Mouse (Mus musculus) heart, postnatal 0 days (tissue): Measurements from ENCODE around the gene Wdr75. TPM values are rescaled to one million over a fixed set of nuclear protein-coding genes. Genes with fewer than 3 reads are reported as not detected.

Experiments
- ATAC-seq: fragments of 200-750 bp; cut with Nextera tagmentation; 2 replicates; pipeline ENCODE4 v1.8.0; 2017; ENCODE audit warnings: low read depth, moderate number of reproducible peaks, moderate library complexity; ENCODE audit not compliant: insufficient read depth
- DNase-seq: peaks from one replicate; pipeline ENCODE4 v3.0.0-alpha.2; 2016; ENCODE audit warnings: low spot score
- H3K27ac ChIP-seq: fragments of 300-500 bp; sonication (generic); 2 replicates; pipeline ENCODE4 v1.5.1; 2014; ENCODE audit warnings: low read depth, mild to moderate bottlenecking
- H3K27me3 ChIP-seq: fragments of 300-500 bp; sonication (generic); 2 replicates; pipeline ENCODE4 v1.6.1; 2014; ENCODE audit warnings: low read length, mixed read lengths; ENCODE audit not compliant: control insufficient read depth, insufficient read depth
- H3K36me3 ChIP-seq: fragments of 300-500 bp; sonication (generic); replicated peaks from 2 replicates; pipeline ENCODE4 v1.6.1; 2014; ENCODE audit warnings: low read length, mixed read lengths; ENCODE audit not compliant: control insufficient read depth, insufficient read depth
- H3K4me1 ChIP-seq: fragments of 300-500 bp; sonication (generic); 2 replicates; pipeline ENCODE4 v1.6.1; 2014; ENCODE audit warnings: antibody characterized with exemption; ENCODE audit not compliant: control insufficient read depth, insufficient read depth
- H3K4me2 ChIP-seq: fragments of 300-500 bp; sonication (generic); 2 replicates; pipeline ENCODE4 v1.6.1; 2014; ENCODE audit warnings: low read depth, mild to moderate bottlenecking, low read length, moderate library complexity
- H3K4me3 ChIP-seq: fragments of 300-500 bp; sonication (generic); 2 replicates; pipeline ENCODE4 v1.5.1; 2014; ENCODE audit warnings: low read depth, low read length
- H3K9ac ChIP-seq: fragments of 300-500 bp; sonication (generic); replicated peaks from 2 replicates; pipeline ENCODE4 v1.6.1; 2014; ENCODE audit warnings: low read depth, low read length, mixed read lengths
- H3K9me3 ChIP-seq: fragments of 300-500 bp; sonication (generic); replicated peaks from 2 replicates; pipeline ENCODE4 v1.6.1; 2016; ENCODE audit warnings: low read length; ENCODE audit not compliant: control insufficient read depth
- CTCF ChIP-seq: IDR thresholded peaks from 2 replicates; pipeline ENCODE4 v1.5.1; 2016; ENCODE audit warnings: antibody characterized with exemption, control low read depth, low read depth
- EP300 ChIP-seq: IDR thresholded peaks from 2 replicates; pipeline ENCODE4 v1.6.1; 2016; ENCODE audit warnings: antibody characterized with exemption, low read depth
- WGBS: fragments of 180-500 bp; shearing (Covaris S2); extraction: QIAGEN DNeasy Blood & Tissue Kit; methylation state at CpG from one replicate; pipeline ENCODE4 v1.1.7; 2014; 5-methylcytosine and 5-hydroxymethylcytosine counted together
- polyA plus RNA-seq: library from polyadenylated mRNA; unstranded; fragments of >200 nt; fragmentation: Nextera tagmentation; extraction: Ambion mirVana; gene quantifications from 2 replicates; pipeline ENCODE4 v1.2.1, GENCODE M21; 2015
- total RNA-seq: library from RNA; depleted of rRNA; stranded (reverse); fragments of >200 nt; gene quantifications from 2 replicates; pipeline ENCODE4 v1.2.3, GENCODE M21; 2014; ENCODE audit warnings: low replicate concordance; rRNA removed

Wdr75 gene
- total and polyA plus RNA-seq, 2 experiments from 2014 or later: 23.2 to 99.0 TPM

- WGBS: 58% methylated on average over 3 of the region's 3 CpGs
Observed at GRCm38 (mm10) chr1:45868479-45869137, 73.6 kb downstream of the Wdr75 start.

More at GRCm38 (mm10) chr1:45868479-45869137, 73.6 kb downstream of the Wdr75 start:
- Histone ChIP-seq H3K36me3 (no peaks in the 10 kb centered on the region), H3K9ac (no peak overlapping the region), H3K4me2 (no peak overlapping the region), H3K4me1 (peaks cover 41% of the 10 kb centered on the region), H3K4me3 (no peak overlapping the region), H3K27ac (peak overlapping the region; percentile 38; the same call in 1 of the 2 replicates), H3K27me3 (no peaks in the 10 kb centered on the region), H3K9me3 (no peaks in the 10 kb centered on the region)
- ATAC-seq (no peak), DNase-seq (no peak)
- TF ChIP-seq CTCF (no peak), EP300 (no peak)

Other genes starting within 250 kb of the Wdr75 start
- gene Gm5269, start 95.1 kb downstream of the Wdr75 start, total RNA-seq: not detected in 2 replicates
- not detected in 2 replicates for gene Gm5269, start 95.1 kb downstream of the Wdr75 start, polyA plus RNA-seq
- 7.1 and 9.5 TPM in 2 replicates for gene Slc40a1, start 131.4 kb downstream of the Wdr75 start, total RNA-seq
- 16.9 and 19.1 TPM in 2 replicates for gene Slc40a1, start 131.4 kb downstream of the Wdr75 start, polyA plus RNA-seq